Mouse (Mus musculus) erythroblast, embryonic 14.5 days (primary cell): ENCODE data around the gene Gfpt2.

Source experiments
- GATA1 ChIP-seq: IDR thresholded peaks from 2 replicates; pipeline ENCODE4 v1.6.1; 2012; ENCODE audit warnings: low read length, inconsistent platforms, mixed read lengths
- TAL1 ChIP-seq: IDR thresholded peaks from 3 replicates; pipeline ENCODE4 v1.6.1; 2012; ENCODE audit warnings: low read length, inconsistent platforms, mixed read lengths

GRCm38 (mm10) chr11:49848080-49848815 lies 54.3 kb downstream of the Gfpt2 start:
- TF ChIP-seq TAL1 (no peak), GATA1 (no peak)
